8 mouse cellular contexts compared by ENCODE assay signal in genomic region chr4:31824518-31825437, GRCm38 (mm10).
DNase-seq lines count a peak whose midpoint lies in the region; ATAC-seq lines count a peak whose summit lies in the region.

No protein-coding gene starts in this region.

- H3K4me3 ChIP-seq in forebrain, embryonic 11.5 days (ENCODE audit: low read depth, low read length) = no peak overlapping the region
- peak overlapping the region; percentile 40 for H3K4me3 ChIP-seq in kidney, embryonic 15.5 days (replicated peaks)

- peak; percentile 37 to 40 for DNase-seq in right cerebral cortex, postnatal 10 days (ENCODE audit: low spot score in 2 of 2)
- DNase-seq in right cerebral cortex, adult 18-20 months = no peak
- no peak for DNase-seq in forebrain, embryonic 11.5 days (ENCODE audit: low spot score)
- peak; percentile 61 for DNase-seq in retina, postnatal 1 day
- DNase-seq in gastrocnemius, adult 18-20 months (ENCODE audit: low spot score) = no peak
- DNase-seq in cerebellum, adult 8-10 months = no peak
- no peak for DNase-seq in frontal cortex, postnatal 14 days (ENCODE audit: low spot score in 2 of 2)

- H3K4me2 ChIP-seq in forebrain, embryonic 11.5 days (ENCODE audit: low read depth, low read length, severe bottlenecking) = 0 out of 2 replicates have a peak overlapping the region, but pooled peaks have one; percentile 15
- H3K4me2 ChIP-seq in kidney, embryonic 15.5 days = peak overlapping the region; percentile 64

- H3K9ac ChIP-seq in forebrain, embryonic 11.5 days (ENCODE audit: low read length) = no peak overlapping the region
- 0 out of 2 replicates have a peak overlapping the region, but pooled peaks have one; percentile 37 for H3K9ac ChIP-seq in kidney, embryonic 15.5 days

- WGBS in forebrain, embryonic 11.5 days = 57% methylated on average over 14 of the region's 14 CpGs
- WGBS in kidney, embryonic 15.5 days = 23% methylated on average over 14 of the region's 14 CpGs

- H3K36me3 ChIP-seq in forebrain, embryonic 11.5 days (ENCODE audit: control insufficient read depth, insufficient read depth, low read length) = no peaks in the 10 kb centered on the region
- no peaks in the 10 kb centered on the region for H3K36me3 ChIP-seq in kidney, embryonic 15.5 days

- H3K9me3 ChIP-seq in forebrain, embryonic 11.5 days (ENCODE audit: control insufficient read depth, low read length) = no peaks in the 10 kb centered on the region
- H3K9me3 ChIP-seq in kidney, embryonic 15.5 days (replicated peaks) = no peaks in the 10 kb centered on the region

- 0 out of 2 replicates have a peak, but pooled peaks cover 5% of the 10 kb centered on the region for H3K4me1 ChIP-seq in forebrain, embryonic 11.5 days (replicated peaks; ENCODE audit: control insufficient read depth, insufficient read depth, low read length)
- peaks cover 41% of the 10 kb centered on the region for H3K4me1 ChIP-seq in kidney, embryonic 15.5 days

- 0 out of 2 replicates have a peak, but pooled peaks have one; percentile 28 for ATAC-seq in forebrain, embryonic 11.5 days (replicated peaks; ENCODE audit: low FRiP score)
- ATAC-seq in kidney, embryonic 15.5 days (replicated peaks; ENCODE audit: low FRiP score) = 0 out of 2 replicates have a peak, but pooled peaks have one; percentile 13

- no peaks in the 10 kb centered on the region for H3K27me3 ChIP-seq in forebrain, embryonic 11.5 days (ENCODE audit: control insufficient read depth, insufficient read depth, low read length)
- H3K27me3 ChIP-seq in kidney, embryonic 15.5 days = no peaks in the 10 kb centered on the region

- no peak overlapping the region for H3K27ac ChIP-seq in forebrain, embryonic 11.5 days (ENCODE audit: low read depth, low read length)
- H3K27ac ChIP-seq in kidney, embryonic 15.5 days = peak overlapping the region; percentile 90

Comparison
In these comparisons a context has a peak if more than half of its experiments do, and no peak if none do; other contexts are left out.
1. DNase-seq: peak in right cerebral cortex, postnatal 10 days (2 of 2) and retina, postnatal 1 day (single experiment); none in right cerebral cortex, adult 18-20 months (single experiment), forebrain, embryonic 11.5 days (single experiment), gastrocnemius, adult 18-20 months (single experiment), cerebellum, adult 8-10 months (single experiment) and frontal cortex, postnatal 14 days (0 of 2).